Mouse (Mus musculus) small intestine, adult 2 months (tissue): ENCODE results near the gene Bysl. TPM values are rescaled to one million over a fixed set of nuclear protein-coding genes. Genes with fewer than 3 reads are reported as not detected.
"Not testable (repeated sequence)": the region's sequence is repeated elsewhere in the genome, so short reads cannot be mapped to it uniquely, and the experiment has no call there.

Experiments used
- H3K27ac ChIP-seq: fragments of 200-500 bp; 2 replicates; pipeline ENCODE4 v1.5.1; 2012; ENCODE audit warnings: low read depth, low read length, control low read depth, inconsistent platforms; ENCODE audit not compliant: insufficient read depth
- H3K27me3 ChIP-seq: fragments of 200-500 bp; 2 replicates; pipeline ENCODE4 v1.6.1; 2012; ENCODE audit warnings: mild to moderate bottlenecking, moderate library complexity, low read length, inconsistent platforms; ENCODE audit not compliant: control insufficient read depth, insufficient read depth
- H3K36me3 ChIP-seq: fragments of 200-500 bp; 2 replicates; pipeline ENCODE4 v1.6.1; 2012; ENCODE audit warnings: mild to moderate bottlenecking, low read length, control low read depth, inconsistent platforms; ENCODE audit not compliant: control insufficient read depth, insufficient read depth
- H3K4me1 ChIP-seq: fragments of 200-500 bp; 2 replicates; pipeline ENCODE4 v1.6.1; 2012; ENCODE audit warnings: low read length, inconsistent platforms, mixed read lengths; ENCODE audit not compliant: control insufficient read depth, insufficient read depth, insufficient read length
- H3K4me3 ChIP-seq: fragments of 200-500 bp; 2 replicates; pipeline ENCODE4 v1.5.1; 2012; ENCODE audit warnings: low read depth, mild to moderate bottlenecking, control low read depth, inconsistent platforms, low read length, moderate library complexity
- CTCF ChIP-seq: fragments of 200-500 bp; IDR thresholded peaks from 2 replicates; pipeline ENCODE4 v1.5.1; 2012; ENCODE audit warnings: low read depth, mild to moderate bottlenecking, control low read depth, inconsistent platforms, low read length, moderate library complexity, mixed read lengths; ENCODE audit not compliant: insufficient replicate concordance, insufficient read length; ENCODE audit errors: extremely low read depth
- POLR2A ChIP-seq: fragments of 200-500 bp; IDR thresholded peaks from 2 replicates; pipeline ENCODE4 v1.6.1; 2012; ENCODE audit warnings: low read depth, mild to moderate bottlenecking, control low read depth, inconsistent platforms, low read length, moderate library complexity
- WGBS: fragments of 180-500 bp; shearing (Covaris S2); methylation state at CpG from one replicate; pipeline ENCODE4 v1.1.7; 2018; 5-methylcytosine and 5-hydroxymethylcytosine counted together
- polyA plus RNA-seq: library from polyadenylated mRNA; depleted of rRNA; stranded (reverse); fragments of >200 nt; gene quantifications from 2 replicates; pipeline ENCODE4 v1.2.3, GENCODE M21; 2012

Bysl gene
- polyA plus RNA-seq, 1 experiment = 3.5 TPM

GRCm38 (mm10) chr17:47602289-47602688, 9.0 kb downstream of the Bysl start:
- Histone ChIP-seq H3K27ac (no peak overlapping the region), H3K27me3 (no peaks in the 10 kb centered on the region), H3K36me3 (peaks cover 39% of the 10 kb centered on the region), H3K4me3 (no peak overlapping the region), H3K4me1 (peaks cover 4% of the 10 kb centered on the region; the same call in 1 of the 2 replicates)
- WGBS = 92% methylated on average over 11 of the region's 11 CpGs
- TF ChIP-seq CTCF (no peak), POLR2A (no peak)

- Histone ChIP-seq H3K4me3 (no peak overlapping the region), H3K27ac (no peak overlapping the region), H3K4me1 (peaks cover 4% of the 10 kb centered on the region; the same call in 1 of the 2 replicates), H3K36me3 (peaks cover 39% of the 10 kb centered on the region), H3K27me3 (no peaks in the 10 kb centered on the region)
- 95% methylated on average over 10 of the region's 10 CpGs for WGBS
- TF ChIP-seq CTCF (no peak), POLR2A (no peak)
Observed at GRCm38 (mm10) chr17:47601389-47601755, 9.9 kb downstream of the Bysl start.

GRCm38 (mm10) chr17:47600601-47601388, 10.5 kb downstream of the Bysl start:
- WGBS = 83% methylated on average over 13 of the region's 13 CpGs
- Histone ChIP-seq H3K27me3 (no peaks in the 10 kb centered on the region), H3K4me1 (peaks cover 6% of the 10 kb centered on the region; the same call in 1 of the 2 replicates), H3K36me3 (peaks cover 37% of the 10 kb centered on the region), H3K4me3 (no peak overlapping the region), H3K27ac (peak overlapping the region; percentile 29)
- TF ChIP-seq CTCF = peak; percentile 1; the same call in 1 of the 2 replicates
- no peak for TF ChIP-seq POLR2A

DNA sequence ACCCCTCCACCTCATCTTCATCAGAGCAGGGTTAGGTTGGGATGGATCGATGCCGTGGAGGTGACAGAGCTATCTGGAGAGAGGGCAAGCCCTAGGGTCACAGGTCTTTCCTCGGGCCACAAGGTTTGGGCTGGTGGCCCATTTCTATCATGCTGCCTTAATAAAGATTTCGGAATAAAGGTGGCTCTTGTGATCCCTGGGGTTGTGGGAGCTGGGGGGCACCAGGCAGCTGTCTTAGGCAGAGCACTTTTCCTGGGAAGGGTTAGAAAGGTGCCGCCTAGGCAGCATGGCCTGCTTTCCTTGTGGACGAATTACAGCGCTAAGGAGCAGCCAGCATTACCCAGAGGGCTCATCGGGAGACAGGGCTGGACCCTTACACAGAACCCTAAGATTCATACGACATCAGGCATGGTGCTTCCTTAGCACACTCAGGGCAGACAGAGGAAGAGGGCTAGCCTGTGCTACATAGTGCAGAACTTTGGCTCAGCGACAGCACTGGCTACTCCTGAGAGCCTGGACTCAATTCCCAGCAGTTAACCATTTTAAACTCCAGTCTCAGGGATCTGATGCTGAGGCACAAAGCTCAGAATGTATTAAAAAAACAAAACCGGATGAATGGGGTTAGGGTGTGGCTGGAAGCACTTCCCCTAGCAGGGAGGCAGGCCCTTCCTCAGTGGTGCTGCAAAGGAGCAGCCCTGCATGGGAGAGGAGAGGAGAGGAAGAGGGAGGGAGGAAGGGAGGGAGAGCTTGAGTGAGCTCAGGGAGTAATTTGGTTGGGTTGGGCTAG, 11.6 kb downstream of the Bysl start:
- TF ChIP-seq POLR2A (no peak), CTCF (no peak)
- WGBS = 72% methylated on average over 11 of the region's 11 CpGs
- H3K27me3 ChIP-seq = no peaks in the 10 kb centered on the region
- H3K4me3 ChIP-seq = no peak overlapping the region
- H3K4me1 ChIP-seq = peaks cover 7% of the 10 kb centered on the region; the same call in 1 of the 2 replicates
- H3K36me3 ChIP-seq = peaks cover 27% of the 10 kb centered on the region
- H3K27ac ChIP-seq = 0 out of 2 replicates have a peak overlapping the region, but pooled peaks have one; percentile 29

DNA sequence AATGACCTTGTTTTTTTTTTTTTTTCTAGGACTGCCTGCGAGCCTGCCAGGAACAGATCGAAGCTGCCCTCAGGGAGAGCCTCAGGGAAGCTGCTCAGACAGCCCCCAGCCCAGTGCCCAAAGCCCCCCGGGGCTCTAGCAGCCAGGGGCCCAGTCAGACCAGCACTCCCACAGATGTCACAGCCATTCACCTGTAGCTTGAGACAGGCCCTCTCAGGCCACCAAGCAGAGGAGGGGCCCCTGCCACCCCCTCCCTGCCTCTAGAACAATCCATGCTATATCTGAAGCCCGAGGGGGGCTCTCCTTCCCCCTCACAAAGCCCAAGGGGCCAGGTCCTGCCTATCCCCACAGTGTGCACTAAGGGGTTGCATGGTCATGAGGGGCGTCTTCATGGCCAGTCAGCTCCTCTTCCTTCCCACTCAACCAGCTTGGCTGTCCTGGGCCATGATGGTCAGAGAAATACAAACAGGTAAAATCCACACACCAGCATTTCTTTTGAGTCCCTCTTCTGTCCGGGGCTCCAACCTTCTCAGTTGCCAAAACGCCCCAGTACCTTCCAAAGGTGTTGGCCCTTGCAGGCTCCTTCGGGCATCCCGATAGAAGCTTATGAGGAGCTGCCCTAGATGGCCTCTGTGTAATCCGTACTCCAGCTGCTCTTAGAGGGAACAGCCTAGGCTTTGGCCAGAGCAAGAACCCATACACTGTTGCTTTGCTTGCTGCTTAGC, 12.6 kb downstream of the Bysl start:
- not testable (repeated sequence) for H3K27ac ChIP-seq, H3K4me1 ChIP-seq, H3K4me3 ChIP-seq, H3K27me3 ChIP-seq
- H3K36me3 ChIP-seq = peaks cover 20% of the 10 kb centered on the region
- WGBS = 83% methylated on average over 10 of the region's 10 CpGs

DNA sequence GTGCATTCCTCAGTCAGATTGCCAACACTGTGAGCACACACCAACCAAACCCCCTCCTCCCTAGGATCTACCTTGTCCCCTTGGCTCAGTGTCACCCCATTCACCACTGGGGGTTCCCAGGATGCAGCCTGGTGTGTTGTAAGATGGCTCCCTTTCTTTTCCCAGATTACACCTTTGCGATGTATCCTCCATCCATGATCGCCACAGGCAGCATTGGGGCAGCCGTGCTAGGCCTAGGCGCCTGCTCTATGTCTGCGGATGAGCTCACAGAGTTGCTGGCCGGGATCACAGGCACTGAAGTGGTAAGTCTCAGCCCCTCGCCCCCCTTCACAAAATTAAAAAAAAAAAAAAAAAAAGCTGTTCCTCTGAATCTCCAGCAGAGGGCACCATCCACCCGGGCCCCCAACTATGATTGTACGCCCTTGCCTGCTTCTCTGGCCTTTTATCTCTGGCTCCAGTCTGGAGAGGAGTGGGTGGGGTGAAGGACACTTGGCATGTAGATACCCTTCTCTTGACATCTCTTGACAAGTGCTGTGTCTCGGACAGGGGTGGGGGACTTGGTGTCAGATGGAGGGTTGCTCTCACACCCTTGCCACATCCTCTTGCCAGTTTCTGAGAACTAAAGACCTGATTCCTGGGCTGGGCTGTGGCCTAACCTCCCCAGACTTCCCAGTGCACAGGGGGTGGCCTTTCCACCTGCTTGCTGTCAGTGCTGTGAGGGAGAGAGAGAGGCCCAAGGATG, 13.3 kb downstream of the Bysl start:
- no peaks in the 10 kb centered on the region for H3K27me3 ChIP-seq
- H3K36me3 ChIP-seq = peaks cover 18% of the 10 kb centered on the region
- TF ChIP-seq CTCF = peak; percentile 75; the same call in 1 of the 2 replicates
- no peak for TF ChIP-seq POLR2A
- H3K27ac ChIP-seq = no peak overlapping the region
- 39% methylated on average over 10 of the region's 10 CpGs for WGBS
- H3K4me1 ChIP-seq = peaks cover 7% of the 10 kb centered on the region; the same call in 1 of the 2 replicates
- no peak overlapping the region for H3K4me3 ChIP-seq
